Mouse (Mus musculus) MEL (cell line): ENCODE measurements around the gene Kidins220. TPM values are rescaled to one million over a fixed set of nuclear protein-coding genes. Genes with fewer than 3 reads are reported as not detected.

Source experiments
- DNase-seq: peaks from one replicate; pipeline ENCODE4 v3.0.0; 2011; ENCODE audit warnings: low read depth, low spot score
- H3K27ac ChIP-seq: 2 replicates; pipeline ENCODE4 v1.5.1; 2012; ENCODE audit warnings: low read depth, mild to moderate bottlenecking, control low read depth, low read length, moderate library complexity; ENCODE audit not compliant: control insufficient read depth
- H3K27me3 ChIP-seq, 2 experiments: fragments of 150-350 bp in 1 of 2; sonication (generic) in 1 of 2; 2 replicates each; pipeline ENCODE4 v1.6.1; 2012; ENCODE audit warnings: low read length in 2 of 2, mild to moderate bottlenecking in 2 of 2, improper control_type of control experiment in 1 of 2, moderate library complexity in 1 of 2; ENCODE audit not compliant: insufficient read depth in 2 of 2, control insufficient read depth in 1 of 2
- H3K36me3 ChIP-seq, 2 experiments: 2 replicates each; pipeline ENCODE4 v1.6.1; 2012 to 2014; ENCODE audit warnings: low read length in 2 of 2, improper control_type of control experiment in 1 of 2, inconsistent platforms in 1 of 2, mild to moderate bottlenecking in 1 of 2; ENCODE audit not compliant: insufficient read depth in 2 of 2, control insufficient read depth in 1 of 2
- H3K4me1 ChIP-seq, 2 experiments: fragments of 150-350 bp in 1 of 2; sonication (generic) in 1 of 2; 2 replicates each; pipeline ENCODE4 v1.6.1; 2012; ENCODE audit warnings: low read length in 2 of 2, improper control_type of control experiment in 1 of 2, mild to moderate bottlenecking in 1 of 2; ENCODE audit not compliant: insufficient read depth in 2 of 2, control insufficient read depth in 1 of 2
- H3K4me3 ChIP-seq, 2 experiments: fragments of 150-350 bp in 1 of 2; sonication (generic) in 1 of 2; 2 replicates each; pipeline ENCODE4 v1.5.1; 2012; ENCODE audit warnings: low read depth in 2 of 2, low read length in 2 of 2, mild to moderate bottlenecking in 2 of 2, moderate library complexity in 2 of 2, control low read depth in 1 of 2, improper control_type of control experiment in 1 of 2; ENCODE audit not compliant: control insufficient read depth in 1 of 2, insufficient read depth in 1 of 2
- H3K79me2 ChIP-seq: 2 replicates; pipeline ENCODE4 v1.6.1; 2012; ENCODE audit warnings: mild to moderate bottlenecking, low read length, moderate library complexity; ENCODE audit not compliant: control insufficient read depth, poor library complexity, insufficient read depth
- H3K9ac ChIP-seq: 2 replicates; pipeline ENCODE4 v1.6.1; 2012; ENCODE audit warnings: low read depth, mild to moderate bottlenecking, control low read depth, low read length, moderate library complexity; ENCODE audit not compliant: control insufficient read depth, poor library complexity, severe bottlenecking
- H3K9me3 ChIP-seq: fragments of 150-350 bp; sonication (generic); replicated peaks from 2 replicates; pipeline ENCODE4 v1.6.1; 2012; ENCODE audit warnings: mild to moderate bottlenecking, low read length, improper control_type of control experiment, moderate library complexity; ENCODE audit not compliant: insufficient read depth
- BHLHE40 ChIP-seq: IDR thresholded peaks from 2 replicates; pipeline ENCODE4 v1.6.1; 2012; ENCODE audit warnings: low read depth, mild to moderate bottlenecking, inconsistent platforms, low read length, improper control_type of control experiment, borderline replicate concordance
- CHD1 ChIP-seq: IDR thresholded peaks from 2 replicates; pipeline ENCODE4 v1.6.1; 2012; ENCODE audit warnings: low read depth, mild to moderate bottlenecking, inconsistent platforms, low read length, improper control_type of control experiment
- CTCF ChIP-seq, 3 experiments: IDR thresholded peaks in 2 of 3; conservative IDR thresholded peaks in 1 of 3; 2 replicates each; pipeline ENCODE4 v1.5.1; 2011 to 2012; ENCODE audit warnings: low read length in 3 of 3, low read depth in 2 of 3, mild to moderate bottlenecking in 2 of 3, improper control_type of control experiment in 1 of 3, inconsistent platforms in 1 of 3, mixed read lengths in 1 of 3, moderate library complexity in 1 of 3; ENCODE audit not compliant: control insufficient read depth in 1 of 3, insufficient read depth in 1 of 3, poor library complexity in 1 of 3, severe bottlenecking in 1 of 3
- E2F4 ChIP-seq: IDR thresholded peaks from 2 replicates; pipeline ENCODE4 v1.6.1; 2011; ENCODE audit warnings: low read depth, low read length, improper control_type of control experiment, borderline replicate concordance
- EP300 ChIP-seq, 2 experiments: IDR thresholded peaks; 2 replicates each; pipeline ENCODE4 v1.6.1; 2011; ENCODE audit warnings: improper control_type of control experiment in 2 of 2, low read length in 2 of 2, low read depth in 1 of 2, mild to moderate bottlenecking in 1 of 2
- ETS1 ChIP-seq: IDR thresholded peaks from 2 replicates; pipeline ENCODE4 v1.6.1; 2012; ENCODE audit warnings: low read depth, mild to moderate bottlenecking, inconsistent platforms, low read length, improper control_type of control experiment, moderate library complexity
- GABPA ChIP-seq: IDR thresholded peaks from 2 replicates; pipeline ENCODE4 v1.6.1; 2012; ENCODE audit warnings: low read depth, mild to moderate bottlenecking, inconsistent platforms, low read length, improper control_type of control experiment, moderate library complexity
- GATA1 ChIP-seq: IDR thresholded peaks from 2 replicates; pipeline ENCODE4 v1.6.1; 2011; ENCODE audit warnings: low read depth, low read length, improper control_type of control experiment
- HCFC1 ChIP-seq: IDR thresholded peaks from 2 replicates; pipeline ENCODE4 v1.6.1; 2012; ENCODE audit warnings: low read depth, mild to moderate bottlenecking, inconsistent platforms, low read length, improper control_type of control experiment, moderate library complexity
- JUND ChIP-seq: IDR thresholded peaks from 2 replicates; pipeline ENCODE4 v1.6.1; 2011; ENCODE audit warnings: low read depth, mild to moderate bottlenecking, improper control_type of control experiment, low read length
- KAT2A ChIP-seq: conservative IDR thresholded peaks from 2 replicates; pipeline ENCODE4 v1.6.1; 2012; ENCODE audit warnings: low read depth, low read length, improper control_type of control experiment, inconsistent platforms
- MAX ChIP-seq: IDR thresholded peaks from 2 replicates; pipeline ENCODE4 v1.6.1; 2011; ENCODE audit warnings: low read length, improper control_type of control experiment
- MAZ ChIP-seq: IDR thresholded peaks from 2 replicates; pipeline ENCODE4 v1.6.1; 2012; ENCODE audit warnings: low read depth, mild to moderate bottlenecking, inconsistent platforms, low read length, improper control_type of control experiment
- MEF2A ChIP-seq: IDR thresholded peaks from 2 replicates; pipeline ENCODE4 v1.6.1; 2014; ENCODE audit warnings: low read depth, mild to moderate bottlenecking, inconsistent platforms, low read length, improper control_type of control experiment; ENCODE audit not compliant: poor library complexity, insufficient replicate concordance, severe bottlenecking; ENCODE audit errors: extremely low read depth
- MXI1 ChIP-seq: IDR thresholded peaks from 2 replicates; pipeline ENCODE4 v1.6.1; 2011; ENCODE audit warnings: mild to moderate bottlenecking, low read depth, low read length, improper control_type of control experiment
- MYB ChIP-seq: IDR thresholded peaks from 2 replicates; pipeline ENCODE4 v1.6.1; 2011; ENCODE audit warnings: mild to moderate bottlenecking, low read depth, low read length, improper control_type of control experiment
- MYC ChIP-seq: IDR thresholded peaks from 2 replicates; pipeline ENCODE4 v1.6.1; 2011; ENCODE audit warnings: low read depth, mild to moderate bottlenecking, low read length, improper control_type of control experiment, moderate library complexity
- NELFE ChIP-seq: IDR thresholded peaks from 2 replicates; pipeline ENCODE4 v1.6.1; 2011; ENCODE audit warnings: low read depth, low read length, improper control_type of control experiment
- NRF1 ChIP-seq: IDR thresholded peaks from 2 replicates; pipeline ENCODE4 v1.6.1; 2014; ENCODE audit warnings: low read depth, mild to moderate bottlenecking, inconsistent platforms, low read length, improper control_type of control experiment, moderate library complexity; ENCODE audit not compliant: poor library complexity, insufficient read depth, severe bottlenecking
- POLR2A ChIP-seq, 2 experiments: IDR thresholded peaks; 2 replicates each; pipeline ENCODE4 v1.6.1; 2011 to 2012; ENCODE audit warnings: low read length in 2 of 2, mild to moderate bottlenecking in 2 of 2, control low read depth in 1 of 2, improper control_type of control experiment in 1 of 2, low read depth in 1 of 2, moderate library complexity in 1 of 2; ENCODE audit not compliant: control insufficient read depth in 1 of 2, insufficient read depth in 1 of 2, poor library complexity in 1 of 2
- POLR2AphosphoS2 ChIP-seq: IDR thresholded peaks from 2 replicates; pipeline ENCODE4 v1.6.1; 2011; ENCODE audit warnings: low read length, improper control_type of control experiment
- RCOR1 ChIP-seq: IDR thresholded peaks from 2 replicates; pipeline ENCODE4 v1.6.1; 2012; ENCODE audit warnings: low read depth, mild to moderate bottlenecking, inconsistent platforms, low read length, improper control_type of control experiment
- SIN3A ChIP-seq: IDR thresholded peaks from 2 replicates; pipeline ENCODE4 v1.6.1; 2012; ENCODE audit warnings: low read length, improper control_type of control experiment, inconsistent platforms
- SMC3 ChIP-seq: IDR thresholded peaks from 2 replicates; pipeline ENCODE4 v1.6.1; 2011; ENCODE audit warnings: low read depth, low read length, improper control_type of control experiment
- TAL1 ChIP-seq: IDR thresholded peaks from 2 replicates; pipeline ENCODE4 v1.6.1; 2012; ENCODE audit warnings: mild to moderate bottlenecking, inconsistent platforms, low read length, moderate library complexity, mixed read lengths
- TBP ChIP-seq: IDR thresholded peaks from 2 replicates; pipeline ENCODE4 v1.8.0; 2011; ENCODE audit warnings: low read depth, low read length, improper control_type of control experiment
- UBTF ChIP-seq: IDR thresholded peaks from 2 replicates; pipeline ENCODE4 v1.6.1; 2012; ENCODE audit warnings: low read depth, mild to moderate bottlenecking, inconsistent platforms, low read length, improper control_type of control experiment, moderate library complexity, borderline replicate concordance; ENCODE audit not compliant: insufficient read depth
- USF1 ChIP-seq: IDR thresholded peaks from 2 replicates; pipeline ENCODE4 v1.6.1; 2014; ENCODE audit warnings: low read depth, mild to moderate bottlenecking, inconsistent platforms, low read length, improper control_type of control experiment, moderate library complexity
- ZKSCAN1 ChIP-seq: IDR thresholded peaks from 2 replicates; pipeline ENCODE4 v1.6.1; 2012; ENCODE audit warnings: low read depth, mild to moderate bottlenecking, inconsistent platforms, low read length, improper control_type of control experiment, moderate library complexity
- ZMIZ1 ChIP-seq: IDR thresholded peaks from 2 replicates; pipeline ENCODE4 v1.6.1; 2012; ENCODE audit warnings: low read depth, mild to moderate bottlenecking, inconsistent platforms, low read length, improper control_type of control experiment, moderate library complexity
- ZNF384 ChIP-seq: IDR thresholded peaks from 2 replicates; pipeline ENCODE4 v1.6.1; 2012; ENCODE audit warnings: low read depth, mild to moderate bottlenecking, inconsistent platforms, low read length, improper control_type of control experiment
- polyA plus RNA-seq, 2 experiments: library from polyadenylated mRNA; stranded (reverse) in 1 of 2; unstranded in 1 of 2; fragments of >175 nt in 1 of 2; fragments of >200 nt in 1 of 2; gene quantifications; 2 replicates each; pipeline versions ENCODE4 v1.2.1 to v1.2.4; 2012; ENCODE audit warnings: low replicate concordance in 2 of 2, low read depth in 1 of 2; ENCODE audit not compliant: insufficient read length in 2 of 2, insufficient read depth in 1 of 2, missing spikeins in 1 of 2
- total RNA-seq: library from RNA; depleted of rRNA; stranded (reverse); fragments of 300-350 nt; gene quantifications from 2 replicates; pipeline ENCODE4 v1.2.3, GENCODE M21; 2012

Gene Kidins220
- total and polyA plus RNA-seq, 3 experiments: 26.2 to 124 (median 29.2) TPM

DNA sequence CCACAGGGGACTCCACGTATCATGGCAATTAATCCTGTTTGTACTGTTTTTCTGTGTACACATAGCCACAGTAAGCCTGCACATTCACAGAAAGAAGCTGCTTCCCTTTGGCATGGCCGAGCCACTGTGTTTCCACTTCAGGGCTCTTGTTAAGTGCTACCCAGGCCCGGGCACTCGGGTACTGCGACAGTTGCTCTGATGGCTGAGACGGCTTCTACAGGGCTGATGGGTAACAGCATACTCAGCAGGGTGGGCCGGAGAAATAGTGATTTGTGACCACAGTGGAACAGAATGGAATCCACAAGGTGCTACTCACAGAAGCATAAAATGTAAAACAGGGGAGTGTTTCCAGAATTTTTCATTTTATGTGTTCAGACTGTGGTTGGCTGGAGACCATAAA is 45.7 kb upstream of the Kidins220 start:
- H3K4me1 ChIP-seq: peaks cover 7 to 9% of the 10 kb centered on the region in 2 experiments
- H3K4me3 ChIP-seq: no peak overlapping the region
- H3K36me3 ChIP-seq: peaks cover 0 to 7% of the 10 kb centered on the region in 2 experiments; a peak in 2 of 4 replicates
- TF ChIP-seq TAL1: no peak
- TF ChIP-seq NRF1: no peak
- no peak for TF ChIP-seq MEF2A
- no peak for TF ChIP-seq E2F4
- no peak for TF ChIP-seq MYC
- TF ChIP-seq POLR2AphosphoS2: no peak
- TF ChIP-seq HCFC1: no peak
- no peak for TF ChIP-seq JUND
- no peak for TF ChIP-seq ETS1
- no peak for TF ChIP-seq BHLHE40
- TF ChIP-seq SIN3A: no peak
- TF ChIP-seq SMC3: no peak
- TF ChIP-seq TBP: no peak
- TF ChIP-seq GABPA: no peak
- no peak for TF ChIP-seq USF1
- TF ChIP-seq ZNF384: no peak
- no peak for TF ChIP-seq EP300 (IDR thresholded peaks at IDR 0.05; ENCODE audit: low read depth in 1 of 2, low read length in 2 of 2)
- TF ChIP-seq MAX: no peak
- H3K79me2 ChIP-seq: no peaks in the 10 kb centered on the region
- H3K9ac ChIP-seq: no peak overlapping the region
- H3K9me3 ChIP-seq: no peaks in the 10 kb centered on the region
- no peak for DNase-seq
- H3K27ac ChIP-seq: no peak overlapping the region
- H3K27me3 ChIP-seq: no peaks in the 10 kb centered on the region

- Histone ChIP-seq H3K79me2 (no peaks in the 10 kb centered on the region), H3K4me3 (no peak overlapping the region), H3K9ac (no peak overlapping the region), H3K4me1 (peaks cover 10 to 19% of the 10 kb centered on the region in 2 experiments), H3K36me3 (peaks cover 0 to 10% of the 10 kb centered on the region in 2 experiments; a peak in 3 of 4 replicates), H3K27me3 (no peaks in the 10 kb centered on the region), H3K27ac (no peak overlapping the region), H3K9me3 (no peaks in the 10 kb centered on the region)
- peak; percentile 63 for DNase-seq
- TF ChIP-seq GATA1 (peak; percentile 70), MYB (no peak), CTCF (IDR thresholded peaks at IDR 0.05 in 2 of 3, conservative IDR thresholded peaks at IDR 0.05 in 1 of 3; ENCODE audit: control insufficient read depth in 1 of 3, insufficient read depth in 1 of 3, low read depth in 2 of 3, low read length in 3 of 3, poor library complexity in 1 of 3, severe bottlenecking in 1 of 3) (no peak), ZMIZ1 (no peak), SIN3A (no peak), MEF2A (no peak), POLR2A (IDR thresholded peaks at IDR 0.05; ENCODE audit: control insufficient read depth in 1 of 2, insufficient read depth in 1 of 2, low read depth in 1 of 2, low read length in 2 of 2, poor library complexity in 1 of 2) (no peak), ZKSCAN1 (no peak), ZNF384 (no peak), NELFE (no peak), ETS1 (no peak), NRF1 (no peak), USF1 (no peak), CHD1 (no peak), KAT2A (no peak), MAZ (no peak), POLR2AphosphoS2 (no peak), TAL1 (peak; percentile 64), TBP (no peak), MYC (no peak), EP300 (IDR thresholded peaks at IDR 0.05; ENCODE audit: low read depth in 1 of 2, low read length in 2 of 2) (peak; percentile 43 to 60; a peak in 3 of 4 replicates), MXI1 (no peak), RCOR1 (no peak; the same call in 1 of the 2 replicates), GABPA (no peak), UBTF (no peak), E2F4 (no peak)
Measured at GRCm38 (mm10) chr12:24930760-24931159, 44.0 kb upstream of the Kidins220 start.
